Mouse (Mus musculus) gastrocnemius, adult 8-10 months (tissue): Measurements from ENCODE around the gene Gm17662. TPM values are rescaled to one million over a fixed set of nuclear protein-coding genes. Genes with fewer than 3 reads are reported as not detected.

Source experiments
- DNase-seq, 2 experiments: peaks; one replicate each; pipeline ENCODE4 v3.0.0; 2022; ENCODE audit warnings: low spot score in 2 of 2
- total RNA-seq, 4 experiments: library from RNA; stranded (reverse); gene quantifications; 2 replicates each; pipeline ENCODE4 v1.2.4; 2022

Gm17662 gene
- not detected for total RNA-seq

DNA sequence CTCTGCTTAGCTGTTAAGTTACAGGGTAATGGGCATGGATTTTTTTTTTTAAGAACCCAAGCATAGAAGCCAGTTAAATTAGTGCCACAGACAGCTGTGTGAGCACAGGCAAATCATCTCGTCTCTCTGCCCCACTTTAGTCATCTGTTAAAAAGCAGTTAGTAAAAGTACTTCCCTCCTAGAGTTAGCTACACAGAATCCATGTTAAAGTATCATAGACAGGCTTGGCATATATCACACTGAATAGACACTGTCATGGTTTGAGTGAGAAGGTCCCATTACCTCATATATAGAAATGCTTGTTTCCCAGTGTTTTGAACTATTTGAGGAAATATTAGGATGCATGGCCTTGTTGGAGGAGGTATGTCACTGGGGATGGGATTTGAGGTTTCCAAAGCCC lies at the start of gene Gm17662:
Gene Gm17662, plus strand, starts transcription at position 301 of the 400 bp plus-strand sequence.
- no peak for DNase-seq

DNA sequence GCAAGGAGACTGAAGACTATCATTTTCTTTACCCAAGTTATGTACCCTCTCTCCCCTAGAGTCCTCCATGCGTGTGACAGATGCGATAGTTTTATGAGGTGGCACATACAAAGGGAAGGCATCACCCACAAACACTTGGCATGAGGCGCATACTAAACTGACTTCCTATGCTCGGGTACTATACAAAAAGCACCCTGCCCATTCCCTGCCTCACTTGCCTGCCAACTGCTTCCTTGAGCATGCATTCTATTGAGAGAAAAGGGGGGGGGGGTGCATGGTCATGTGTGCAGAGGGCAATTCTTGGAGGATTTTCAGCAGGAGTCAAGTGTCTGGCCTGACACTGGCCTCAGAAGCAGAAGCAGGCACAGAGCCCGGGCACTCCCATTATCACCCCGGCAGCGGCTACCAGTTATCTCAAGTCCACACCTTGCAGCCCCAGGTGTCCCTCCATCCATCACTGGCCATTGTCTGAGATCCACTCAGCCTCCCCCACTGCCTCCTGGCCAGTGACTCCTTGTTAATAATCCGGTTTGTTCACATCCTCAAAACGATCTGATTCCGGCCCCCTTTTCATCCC lies 46.3 kb upstream of the Gm17662 start:
- no peak for DNase-seq

DNA sequence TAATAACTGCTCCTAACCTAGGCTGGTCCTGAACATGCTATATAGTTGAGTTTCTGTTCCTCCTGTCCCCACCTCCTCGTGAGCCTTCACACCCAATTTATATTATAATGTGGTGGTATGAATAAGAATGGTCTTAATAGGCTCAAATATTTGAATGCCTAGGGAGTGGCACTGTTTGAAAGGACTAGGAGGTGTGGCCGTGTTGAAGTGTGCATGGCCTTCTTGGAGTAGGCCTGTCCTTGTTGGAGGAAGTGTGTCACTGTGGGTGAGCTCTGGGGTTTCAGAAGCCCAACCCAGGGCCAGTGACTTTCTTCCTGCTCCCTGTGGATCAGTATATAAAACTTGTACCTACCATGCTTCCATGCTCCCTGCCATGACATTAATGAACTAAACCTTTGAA lies 43.5 kb upstream of the Gm17662 start:
- DNase-seq, result no peak

DNA sequence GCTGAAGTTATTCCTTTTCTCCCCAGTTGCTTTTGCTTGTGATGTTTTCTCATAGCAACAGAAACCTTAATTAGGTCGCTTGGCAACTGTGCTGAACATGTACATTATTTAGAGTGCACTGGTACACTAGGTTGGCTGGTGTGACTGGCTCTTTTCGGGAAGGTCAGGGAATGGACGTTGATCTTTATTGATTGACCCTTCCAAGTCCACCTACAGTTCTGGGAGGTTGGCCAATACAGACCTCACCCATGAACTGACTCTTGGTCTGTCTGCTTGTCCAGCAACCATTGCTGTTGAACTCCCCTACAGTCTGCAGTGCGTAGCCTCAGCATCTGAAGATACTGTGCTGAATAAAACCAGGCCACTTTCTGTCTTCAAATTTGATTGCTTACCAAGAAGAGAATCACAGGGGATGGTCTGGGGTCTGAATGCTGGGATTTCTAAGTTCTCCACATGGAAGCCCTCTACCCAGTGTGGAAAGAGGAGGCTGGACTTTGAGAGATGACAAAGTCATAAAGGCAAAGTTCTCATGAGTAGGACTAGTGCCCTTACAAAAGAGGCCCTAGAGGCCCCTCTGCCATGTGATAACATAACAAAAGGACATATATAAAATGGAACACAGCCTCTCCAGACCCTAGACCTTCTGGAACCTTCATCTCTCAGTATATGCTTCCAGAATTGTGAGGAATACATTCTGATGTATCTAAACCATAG lies 40.5 kb upstream of the Gm17662 start:
- DNase-seq, result no peak

DNA sequence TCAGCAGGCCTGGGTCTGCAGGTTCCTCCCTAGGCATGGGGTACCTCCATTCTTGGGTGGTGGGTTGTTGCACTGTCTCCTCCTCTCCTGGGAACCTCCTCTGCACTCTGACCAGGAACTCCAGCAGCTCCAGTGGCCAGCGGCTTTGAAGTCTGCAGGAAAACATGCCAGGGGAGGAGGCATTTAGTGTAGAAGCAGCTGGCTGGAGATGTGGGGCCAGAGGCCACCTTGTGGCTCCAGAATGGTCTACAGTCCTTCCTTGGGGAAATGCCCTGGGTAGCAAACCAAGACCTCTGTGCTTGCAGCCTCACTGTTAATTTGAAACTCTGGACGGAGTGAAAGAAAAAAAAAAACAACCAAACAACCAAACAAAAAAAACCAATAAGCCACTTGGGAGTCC lies 39.6 kb upstream of the Gm17662 start:
- DNase-seq, result no peak

DNA sequence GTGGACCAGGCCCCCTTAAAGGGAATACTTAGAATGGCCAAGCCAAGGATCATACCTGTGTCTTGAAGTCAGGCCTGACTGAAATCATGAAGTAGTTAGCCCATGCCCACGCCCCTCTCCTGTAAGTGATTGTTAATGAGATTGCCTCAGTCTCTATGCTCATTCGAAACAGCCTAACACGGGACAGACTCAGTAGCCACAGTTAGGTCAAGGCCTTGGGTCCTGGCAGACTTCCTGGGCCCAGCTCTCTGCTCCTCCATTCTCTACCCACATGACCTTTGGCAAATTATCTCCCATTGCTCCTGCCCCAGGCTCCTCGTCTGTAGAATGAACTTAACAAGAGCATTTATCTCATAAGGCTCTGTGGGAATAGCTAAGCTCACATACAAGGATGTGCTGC lies 38.1 kb upstream of the Gm17662 start:
- no peak for DNase-seq

DNA sequence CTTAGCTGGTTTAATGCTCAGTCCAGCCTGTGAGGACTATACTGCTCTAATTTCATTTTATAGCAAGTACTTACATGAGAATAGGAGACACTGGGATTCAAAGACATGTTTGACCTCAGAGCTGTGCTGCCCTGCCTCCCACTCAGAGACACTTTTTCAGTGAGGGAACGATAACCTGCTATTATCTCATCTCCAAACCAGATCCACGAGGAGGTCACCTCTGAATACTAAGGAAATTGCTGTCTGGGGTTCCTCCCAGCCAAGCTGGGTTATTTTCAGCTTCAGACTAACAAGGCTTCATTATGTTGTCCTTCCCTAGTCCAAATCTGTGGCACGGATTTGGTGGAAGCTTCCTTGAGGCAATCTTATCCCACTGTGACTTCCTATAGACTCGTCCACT lies 37.2 kb upstream of the Gm17662 start:
- DNase-seq, result no peak

DNA sequence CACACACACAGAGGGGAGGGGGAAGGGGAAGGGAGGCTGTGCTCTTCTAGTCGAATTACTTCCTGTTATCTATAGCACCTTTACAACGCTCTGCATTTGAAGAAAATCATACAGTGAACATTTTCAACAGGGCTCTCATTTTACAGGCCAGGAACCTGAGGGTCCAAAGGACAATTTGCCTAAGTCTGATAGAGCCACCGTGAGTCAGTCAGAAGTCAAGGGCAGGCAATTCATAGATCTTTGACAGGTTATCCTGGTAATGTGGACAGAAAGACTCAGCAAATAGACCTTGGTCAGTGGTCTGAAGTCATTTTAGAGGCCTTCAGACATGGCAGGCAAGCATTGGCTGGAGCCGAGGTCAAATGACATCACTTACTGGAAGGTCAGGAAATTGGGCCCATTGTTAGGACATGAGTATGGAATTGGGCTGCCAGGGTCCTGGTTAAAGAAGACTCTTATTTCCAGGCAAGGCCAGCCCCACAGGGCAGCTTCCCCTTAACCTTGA lies 33.5 kb upstream of the Gm17662 start:
- DNase-seq, result no peak

DNA sequence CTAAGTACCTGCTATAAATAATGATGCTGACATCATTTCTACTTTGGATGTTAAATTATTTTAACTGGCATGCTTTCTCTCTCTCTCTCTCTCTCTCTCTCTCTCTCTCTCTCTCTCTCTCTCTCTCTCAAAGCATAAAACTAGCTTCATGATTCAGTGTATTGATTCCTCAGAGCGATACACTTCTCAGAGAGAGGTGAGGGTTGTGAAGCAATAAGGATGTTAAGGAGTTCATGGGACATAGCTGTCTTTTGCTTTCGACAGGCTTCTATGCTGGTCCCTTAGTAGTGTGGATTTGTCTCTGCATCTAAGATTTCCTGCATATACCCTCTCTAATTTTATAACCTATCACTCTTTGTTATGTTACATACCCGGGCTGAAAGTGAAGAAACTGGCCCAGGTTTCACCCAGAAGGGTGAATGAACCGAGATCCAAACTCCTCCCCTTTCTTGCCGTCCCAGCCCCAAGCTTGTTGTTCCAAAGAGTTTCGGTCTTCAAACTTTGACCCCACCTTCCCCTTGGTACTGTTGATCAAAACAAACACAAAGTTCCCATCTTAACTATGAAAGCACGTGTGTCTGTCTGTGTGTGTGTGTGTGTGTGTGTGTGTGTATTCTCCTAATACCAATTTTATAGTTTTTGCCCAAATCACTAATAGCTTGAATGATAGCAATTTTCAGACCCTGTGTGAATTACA lies 32.6 kb upstream of the Gm17662 start:
- no peak for DNase-seq

DNA sequence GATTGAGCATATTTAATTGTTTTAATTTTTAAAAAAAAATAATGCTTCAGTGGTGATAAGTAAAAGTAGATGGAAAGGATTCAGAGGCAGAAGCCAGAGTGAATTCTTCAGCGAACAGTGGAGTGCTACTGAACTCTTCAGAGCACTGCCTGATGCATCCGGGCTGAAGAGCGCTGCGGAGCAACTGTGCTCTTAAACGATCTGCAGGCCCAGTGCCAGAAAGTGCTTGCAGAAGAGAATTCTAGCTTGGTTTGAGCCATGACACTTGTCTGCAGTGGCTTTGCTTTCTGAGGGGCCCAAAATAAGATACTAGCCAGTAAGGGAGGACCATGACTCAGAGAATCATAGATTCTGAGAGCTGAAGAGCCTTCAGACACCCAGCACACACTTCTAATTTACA lies 28.2 kb upstream of the Gm17662 start:
- no peak for DNase-seq

DNA sequence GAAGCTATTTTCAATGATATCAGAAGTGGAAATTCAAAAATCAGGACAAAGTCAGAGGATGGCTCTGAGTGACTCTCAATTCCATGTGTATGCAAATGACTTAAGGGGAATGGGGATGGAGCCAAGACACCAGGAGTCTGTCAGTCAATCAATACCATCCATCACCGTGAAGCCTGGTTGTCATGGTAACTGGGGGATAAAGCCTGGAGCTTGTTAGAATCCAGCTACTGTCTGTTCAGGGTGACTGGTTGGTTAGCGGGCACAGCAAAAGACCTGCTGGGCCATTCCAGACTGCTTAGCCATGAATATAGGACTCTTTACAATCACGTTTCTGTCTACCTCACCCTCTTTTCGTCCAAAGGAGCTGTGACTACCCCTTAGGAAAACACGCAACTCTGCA lies 22.0 kb upstream of the Gm17662 start:
- no peak for DNase-seq

DNA sequence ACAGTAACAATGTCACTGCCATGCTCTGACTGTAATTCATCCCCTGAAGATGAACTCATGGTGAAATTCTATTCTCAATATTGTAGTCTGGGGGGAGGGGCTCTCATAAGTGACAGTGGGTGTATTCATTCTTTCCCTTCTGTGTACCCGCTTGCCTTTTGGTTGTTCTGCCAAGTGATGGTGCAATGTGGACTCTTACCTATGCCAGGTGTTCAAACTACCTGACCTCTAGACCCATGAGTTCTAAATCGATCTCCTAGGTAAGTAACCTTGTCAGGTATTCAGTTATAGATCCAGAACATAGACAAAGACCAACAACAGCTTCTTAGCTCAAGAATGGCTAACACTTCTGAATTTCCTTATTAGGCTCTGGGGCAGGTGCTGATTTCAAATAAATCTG lies 18.8 kb upstream of the Gm17662 start:
- no peak for DNase-seq

DNA sequence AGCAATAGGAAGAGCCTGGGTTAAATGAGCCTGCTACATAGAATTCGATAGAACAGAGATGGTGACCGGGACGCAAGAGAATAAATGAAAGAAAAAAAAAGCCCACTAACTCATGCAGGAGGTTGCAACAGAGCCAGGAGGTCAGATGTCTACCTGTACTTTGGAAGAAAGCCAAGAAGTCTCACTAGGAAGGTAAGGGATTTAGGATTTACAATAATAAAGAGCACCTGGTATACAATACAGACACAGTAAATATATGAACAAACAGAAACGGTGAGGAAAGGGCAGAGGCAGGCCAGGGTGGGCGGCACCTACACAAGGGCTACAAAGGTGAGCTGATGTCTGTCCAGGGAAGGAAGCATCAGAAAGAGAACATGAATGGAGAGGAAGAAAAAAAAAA lies 14.9 kb upstream of the Gm17662 start:
- no peak for DNase-seq

DNA sequence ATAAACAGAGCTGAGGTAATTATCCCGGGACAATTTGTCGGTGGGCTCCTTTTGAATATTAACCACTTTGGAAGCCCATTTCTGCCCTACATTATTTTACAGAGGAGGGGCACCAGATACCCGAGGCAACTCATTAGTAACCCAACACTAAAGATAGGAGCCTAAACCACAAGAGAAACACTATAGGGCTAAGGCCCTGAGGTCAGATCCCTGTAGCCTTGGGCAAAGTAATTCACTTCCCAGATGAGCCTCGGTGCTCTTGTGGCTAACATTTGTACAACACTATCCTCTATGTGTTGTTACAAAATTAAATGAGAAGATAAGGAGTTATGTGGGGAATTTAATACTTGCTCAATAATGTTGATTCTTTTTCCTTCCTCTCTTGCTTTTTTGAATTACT lies 13.6 kb upstream of the Gm17662 start:
- DNase-seq, result no peak

DNA sequence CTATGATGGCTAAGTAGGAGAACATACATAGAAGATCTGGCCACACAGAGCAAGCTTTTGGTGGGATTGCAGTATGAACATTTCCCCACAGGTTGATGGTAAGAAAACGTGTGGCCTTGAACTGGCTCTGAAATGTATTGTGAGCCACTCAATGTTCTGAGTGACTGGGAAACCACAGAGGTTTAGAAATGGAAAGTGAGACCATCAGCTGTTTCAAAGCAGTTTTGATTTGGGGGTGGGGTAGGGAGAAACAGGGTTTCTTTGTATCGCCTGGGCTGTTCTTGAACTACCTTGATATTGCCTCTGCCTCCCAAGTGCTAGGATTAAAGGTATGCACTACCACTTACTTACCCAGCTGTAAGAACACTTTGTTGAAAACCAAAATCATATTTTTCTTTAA lies 1.9 kb upstream of the Gm17662 start:
- no peak for DNase-seq

DNA sequence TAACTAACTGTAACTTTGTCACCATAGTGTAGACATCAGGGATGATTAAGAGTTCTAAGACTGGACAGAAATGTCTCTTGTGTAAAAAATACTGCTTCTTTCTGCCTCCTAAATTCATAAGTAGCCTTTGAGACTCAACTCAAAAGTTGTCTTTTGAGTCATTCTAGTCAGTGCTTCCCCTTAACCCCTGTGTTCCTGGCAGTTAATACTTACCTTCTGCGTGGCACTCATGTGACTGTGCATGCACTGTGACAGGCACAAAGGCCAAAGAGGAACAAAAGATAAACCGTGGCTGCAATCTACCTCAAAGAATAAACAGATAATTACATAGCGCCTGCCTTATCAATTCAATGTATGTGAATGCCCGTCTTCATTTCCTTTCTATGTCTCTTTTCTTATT lies 694 bp downstream of the Gm17662 start:
- DNase-seq, result no peak

DNA sequence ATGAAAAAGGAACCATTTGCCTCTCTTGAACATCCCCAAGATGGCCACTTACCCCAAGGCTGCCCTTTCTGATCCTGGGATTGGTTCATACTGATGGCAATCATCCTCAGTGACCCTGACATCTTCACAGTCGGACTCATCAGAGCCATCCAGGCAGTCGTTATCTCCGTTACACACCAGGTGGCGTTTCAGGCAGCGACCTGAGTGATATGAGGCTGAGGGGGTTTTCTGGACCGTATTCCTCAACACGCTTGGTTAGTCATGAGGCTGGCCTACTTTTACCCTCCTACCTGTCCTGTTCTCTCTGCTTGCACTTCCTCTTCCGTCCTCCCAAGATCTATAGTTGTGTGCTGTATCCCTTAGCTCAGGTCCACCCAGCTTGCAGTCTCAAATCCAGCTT lies 4.1 kb downstream of the Gm17662 start:
- DNase-seq, result no peak

DNA sequence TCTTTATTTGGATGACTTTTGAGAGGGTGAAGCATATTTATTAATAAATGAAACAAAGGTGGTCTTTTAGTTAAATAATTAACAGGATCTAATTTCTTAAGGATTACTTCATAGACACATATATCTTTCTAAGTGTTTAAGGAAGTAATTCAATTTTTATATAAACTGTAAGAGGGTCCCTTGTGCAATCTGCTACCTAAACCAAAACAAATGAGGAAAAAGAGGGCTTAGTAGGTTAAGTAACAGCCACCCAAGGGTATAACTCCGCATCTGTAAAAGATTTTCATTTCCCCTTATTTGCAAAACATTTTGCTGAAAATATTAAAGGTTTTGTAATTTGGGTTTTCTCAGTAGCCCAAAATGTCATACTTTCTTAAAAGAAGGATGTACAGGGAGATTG lies 7.3 kb downstream of the Gm17662 start:
- no peak for DNase-seq

DNA sequence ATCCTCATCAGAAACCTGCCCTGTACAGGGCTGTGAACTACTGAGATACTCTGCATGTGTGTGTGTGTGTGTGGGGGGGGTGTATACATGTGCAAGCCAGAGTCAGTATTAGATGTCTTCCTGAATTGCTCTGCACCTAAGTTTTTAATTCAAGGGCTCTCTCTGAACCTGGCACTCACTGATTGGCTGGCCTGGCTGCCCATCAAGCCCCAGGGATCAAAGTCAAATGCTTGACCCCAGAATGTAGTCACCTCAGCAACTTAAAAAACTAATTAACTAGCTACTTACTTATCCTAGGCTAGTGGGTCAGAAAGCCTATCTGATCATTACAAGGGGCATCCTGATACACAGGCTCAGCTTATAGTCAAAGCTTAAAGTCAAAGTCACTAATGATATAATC lies 12.5 kb downstream of the Gm17662 start:
- no peak for DNase-seq

DNA sequence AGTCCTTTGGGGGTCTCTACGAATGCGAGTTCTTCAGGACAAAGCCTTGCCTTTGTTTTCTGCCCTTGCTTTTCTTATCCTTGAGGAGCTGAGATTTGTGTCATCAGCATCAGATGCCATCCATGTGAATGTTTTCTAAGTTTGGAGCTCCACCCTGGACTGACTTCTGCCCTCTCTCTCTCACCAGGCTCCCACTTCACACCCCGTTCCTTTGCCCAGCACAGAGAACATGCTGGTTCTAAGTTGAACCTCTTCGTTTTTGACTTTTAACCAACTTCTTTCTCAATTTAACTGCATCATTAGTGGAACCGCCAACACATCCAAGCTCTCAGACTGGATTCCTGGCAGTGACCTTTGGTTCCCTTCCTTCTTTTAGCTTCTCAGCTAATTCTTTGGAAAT lies 13.1 kb downstream of the Gm17662 start:
- DNase-seq, result no peak

DNA sequence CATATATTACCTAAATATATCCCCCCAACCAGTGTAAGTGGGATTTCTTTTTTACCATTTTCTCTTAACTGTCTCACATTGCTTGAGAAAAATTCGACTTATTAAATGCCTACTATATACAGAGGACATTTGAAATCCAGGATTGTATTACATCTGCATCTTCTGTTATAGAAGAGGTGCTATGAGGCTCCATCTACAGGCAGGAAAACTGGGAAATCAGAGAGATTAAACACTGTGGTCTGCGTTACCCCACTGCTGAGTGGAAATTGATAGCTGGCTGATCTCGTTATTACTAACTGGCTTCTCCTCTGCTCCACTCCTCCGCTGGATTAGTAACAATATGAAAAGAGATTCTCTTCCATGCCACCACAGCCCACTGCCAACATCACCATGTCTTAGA lies 18.7 kb downstream of the Gm17662 start:
- DNase-seq, result no peak

DNA sequence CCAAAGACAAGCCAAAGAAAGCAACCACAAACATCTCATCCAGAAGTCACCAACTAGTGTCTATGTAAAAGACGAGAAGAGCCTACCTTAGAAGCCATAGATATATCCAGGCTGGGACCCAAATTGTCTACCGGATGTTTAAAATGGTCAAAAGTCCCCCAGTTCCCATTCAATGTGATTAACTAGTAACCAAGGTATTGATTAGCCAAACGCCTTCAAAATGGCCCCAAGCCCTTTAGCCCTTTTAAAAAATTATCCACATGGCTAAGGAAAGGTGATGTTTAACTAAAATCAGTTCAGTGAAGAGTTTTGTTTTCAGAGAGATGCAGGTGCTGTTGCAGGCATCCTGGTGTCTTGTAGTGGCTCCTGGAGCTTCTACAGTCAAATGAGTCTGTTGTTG lies 19.2 kb downstream of the Gm17662 start, which contains the start of gene C8a:
Gene C8a, minus strand, starts transcription at position 76 of the 400 bp plus-strand sequence.
- DNase-seq, result no peak

DNA sequence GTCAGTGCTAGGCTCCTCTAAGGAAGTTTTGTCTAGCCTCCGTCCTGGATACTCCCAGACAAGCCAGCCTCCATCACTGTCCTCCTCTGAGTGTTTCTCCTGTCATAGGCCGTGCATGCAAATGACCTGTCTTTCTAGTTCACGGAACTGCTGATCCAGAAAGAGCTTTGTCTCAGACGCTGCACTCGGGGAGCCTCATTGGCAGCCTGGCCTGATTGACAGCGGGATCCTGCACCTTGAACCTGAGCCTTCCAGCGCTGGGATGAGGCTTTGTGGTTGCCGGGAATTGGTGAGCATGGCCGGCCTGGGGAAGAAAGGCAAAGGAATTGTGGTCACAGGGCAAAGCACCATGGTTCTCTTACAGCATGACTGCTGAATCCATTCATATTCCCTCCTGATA lies 30.4 kb downstream of the Gm17662 start:
- DNase-seq, result no peak
